Mouse (Mus musculus) embryonic fibroblast, embryonic 13.5 days (primary cell): Measurements from ENCODE around the gene Gja5. TPM values are rescaled to one million over a fixed set of nuclear protein-coding genes. Genes with fewer than 3 reads are reported as not detected.
"Not testable (repeated sequence)": the region's sequence is repeated elsewhere in the genome, so short reads cannot be mapped to it uniquely, and the experiment has no call there.

Experiments
- H3K27ac ChIP-seq: 2 replicates; pipeline ENCODE4 v1.5.1; 2012; ENCODE audit warnings: low read length, control low read depth, inconsistent platforms; ENCODE audit not compliant: insufficient read depth
- H3K4me1 ChIP-seq: 2 replicates; pipeline ENCODE4 v1.6.1; 2011; ENCODE audit warnings: low read length; ENCODE audit not compliant: control insufficient read depth, insufficient read depth
- H3K4me3 ChIP-seq: 2 replicates; pipeline ENCODE4 v1.5.1; 2011; ENCODE audit warnings: mild to moderate bottlenecking, control low read depth, low read length; ENCODE audit not compliant: insufficient read depth
- CTCF ChIP-seq: IDR thresholded peaks from 2 replicates; pipeline ENCODE4 v1.5.1; 2011; ENCODE audit warnings: mild to moderate bottlenecking, control low read depth, low read length, moderate library complexity, borderline replicate concordance; ENCODE audit not compliant: insufficient read depth
- POLR2A ChIP-seq: IDR thresholded peaks from 2 replicates; pipeline ENCODE4 v1.6.1; 2011; ENCODE audit warnings: low read depth, mild to moderate bottlenecking, control low read depth, low read length, moderate library complexity
- polyA plus RNA-seq: library from polyadenylated mRNA; stranded (reverse); fragments of >200 nt; gene quantifications from 2 replicates; pipeline ENCODE4 v1.2.4, GENCODE M21; 2011; ENCODE audit warnings: low read depth; ENCODE audit not compliant: missing spikeins, insufficient read length

Gja5 gene
- polyA plus RNA-seq, 1 experiment, result 0.47 TPM

- H3K27ac ChIP-seq, result no peak overlapping the region
- H3K4me3 ChIP-seq, result no peak overlapping the region
- TF ChIP-seq CTCF (no peak), POLR2A (no peak)
- H3K4me1 ChIP-seq, result no peaks in the 10 kb centered on the region
These were observed 154.2 kb downstream of the Gja5 start for GRCm38 (mm10) chr3:97058704-97059103.

- no peak for TF ChIP-seq CTCF
- TF ChIP-seq POLR2A, result no peak
- H3K27ac ChIP-seq, result no peak overlapping the region
- H3K4me3 ChIP-seq, result no peak overlapping the region
- no peaks in the 10 kb centered on the region for H3K4me1 ChIP-seq
These were observed 155.6 kb downstream of the Gja5 start for GRCm38 (mm10) chr3:97060119-97060518.

GRCm38 (mm10) chr3:97062814-97063213, 158.3 kb downstream of the Gja5 start:
- no peaks in the 10 kb centered on the region for H3K4me1 ChIP-seq
- TF ChIP-seq CTCF, result no peak
- TF ChIP-seq POLR2A, result no peak
- no peak overlapping the region for H3K4me3 ChIP-seq
- H3K27ac ChIP-seq, result no peak overlapping the region

GRCm38 (mm10) chr3:97064046-97064445, 159.6 kb downstream of the Gja5 start:
- no peak for TF ChIP-seq POLR2A
- TF ChIP-seq CTCF, result no peak
- Histone ChIP-seq H3K27ac (no peak overlapping the region), H3K4me3 (no peak overlapping the region), H3K4me1 (no peaks in the 10 kb centered on the region)

- H3K4me1 ChIP-seq, H3K27ac ChIP-seq, H3K4me3 ChIP-seq: not testable (repeated sequence)
These were observed 165.1 kb downstream of the Gja5 start for GRCm38 (mm10) chr3:97069589-97069988.

- H3K4me3 ChIP-seq, H3K4me1 ChIP-seq, H3K27ac ChIP-seq: not testable (repeated sequence)
These were observed 167.4 kb downstream of the Gja5 start for GRCm38 (mm10) chr3:97071916-97072315.

- not testable (repeated sequence) for H3K4me1 ChIP-seq, H3K27ac ChIP-seq, H3K4me3 ChIP-seq
These were observed 167.9 kb downstream of the Gja5 start for GRCm38 (mm10) chr3:97072361-97072760.

- H3K4me3 ChIP-seq, H3K4me1 ChIP-seq, H3K27ac ChIP-seq: not testable (repeated sequence)
These were observed 171.4 kb downstream of the Gja5 start for GRCm38 (mm10) chr3:97075744-97076350.

GRCm38 (mm10) chr3:97076412-97076811, 171.9 kb downstream of the Gja5 start:
- Histone ChIP-seq H3K4me1 (0 out of 2 replicates have a peak, but pooled peaks cover 4% of the 10 kb centered on the region), H3K27ac (peak overlapping the region; percentile 16), H3K4me3 (no peak overlapping the region)
- peak; percentile 81 for TF ChIP-seq CTCF
- TF ChIP-seq POLR2A, result no peak

- no peak for TF ChIP-seq POLR2A
- 0 out of 2 replicates have a peak, but pooled peaks have one; percentile 6 for TF ChIP-seq CTCF
- Histone ChIP-seq H3K4me3 (no peak overlapping the region), H3K4me1 (0 out of 2 replicates have a peak, but pooled peaks cover 4% of the 10 kb centered on the region), H3K27ac (no peak overlapping the region)
These were observed 173.9 kb downstream of the Gja5 start for GRCm38 (mm10) chr3:97078436-97078835.

- Histone ChIP-seq H3K4me3 (no peak overlapping the region), H3K4me1 (no peaks in the 10 kb centered on the region), H3K27ac (no peak overlapping the region)
- TF ChIP-seq POLR2A (no peak), CTCF (no peak)
These were observed 177.7 kb downstream of the Gja5 start for GRCm38 (mm10) chr3:97082156-97082555.
